Mouse (Mus musculus) lung, embryonic 14.5 days (tissue): ENCODE results near the gene Dut. TPM values are rescaled to one million over a fixed set of nuclear protein-coding genes. Genes with fewer than 3 reads are reported as not detected.
A peak's percentile ranks its signal among the peaks of the same experiment; 100 is the strongest.

Experiments used
- ATAC-seq: fragments of 200-750 bp; cut with Nextera tagmentation; 2 replicates; pipeline ENCODE4 v1.8.0; 2017; ENCODE audit warnings: mild to moderate bottlenecking, moderate TSS enrichment, moderate library complexity; ENCODE audit not compliant: insufficient read depth
- DNase-seq: peaks from one replicate; pipeline ENCODE4 v3.0.0-alpha.2; 2015
- H3K27ac ChIP-seq: fragments of 300-500 bp; sonication (generic); 2 replicates; pipeline ENCODE4 v1.5.1; 2014; ENCODE audit warnings: low read depth, mild to moderate bottlenecking, moderate library complexity
- H3K27me3 ChIP-seq: fragments of 300-500 bp; sonication (generic); 2 replicates; pipeline ENCODE4 v1.6.1; 2014; ENCODE audit warnings: low read length, control low read depth; ENCODE audit not compliant: insufficient read depth
- H3K36me3 ChIP-seq: fragments of 300-500 bp; sonication (generic); 2 replicates; pipeline ENCODE4 v1.6.1; 2014; ENCODE audit warnings: control low read depth; ENCODE audit not compliant: insufficient read depth
- H3K4me1 ChIP-seq: fragments of 300-500 bp; sonication (generic); 2 replicates; pipeline ENCODE4 v1.6.1; 2014; ENCODE audit warnings: antibody characterized with exemption, control low read depth; ENCODE audit not compliant: insufficient read depth
- H3K4me2 ChIP-seq: fragments of 300-500 bp; sonication (generic); 2 replicates; pipeline ENCODE4 v1.6.1; 2014; ENCODE audit warnings: mild to moderate bottlenecking
- H3K4me3 ChIP-seq: fragments of 300-500 bp; sonication (generic); 2 replicates; pipeline ENCODE4 v1.5.1; 2014; ENCODE audit warnings: low read depth, low read length
- H3K9ac ChIP-seq: fragments of 300-500 bp; sonication (generic); 2 replicates; pipeline ENCODE4 v1.6.1; 2014
- H3K9me3 ChIP-seq: fragments of 300-500 bp; sonication (generic); 2 replicates; pipeline ENCODE4 v1.6.1; 2016; ENCODE audit warnings: low read depth, low read length, control low read depth
- CTCF ChIP-seq: IDR thresholded peaks from 2 replicates; pipeline ENCODE4 v1.5.1; 2016; ENCODE audit warnings: antibody characterized with exemption, low read depth
- WGBS: fragments of 180-500 bp; shearing (Covaris S2); extraction: QIAGEN DNeasy Blood & Tissue Kit; methylation state at CpG from one replicate; pipeline ENCODE4 v1.1.7; 2014; 5-methylcytosine and 5-hydroxymethylcytosine counted together
- polyA plus RNA-seq: library from polyadenylated mRNA; unstranded; fragments of >200 nt; fragmentation: Nextera tagmentation; extraction: Ambion mirVana; gene quantifications from 2 replicates; pipeline ENCODE4 v1.2.1, GENCODE M21; 2014

The Dut gene
- polyA plus RNA-seq, 1 experiment from 2014 or later, result 198 TPM

DNA sequence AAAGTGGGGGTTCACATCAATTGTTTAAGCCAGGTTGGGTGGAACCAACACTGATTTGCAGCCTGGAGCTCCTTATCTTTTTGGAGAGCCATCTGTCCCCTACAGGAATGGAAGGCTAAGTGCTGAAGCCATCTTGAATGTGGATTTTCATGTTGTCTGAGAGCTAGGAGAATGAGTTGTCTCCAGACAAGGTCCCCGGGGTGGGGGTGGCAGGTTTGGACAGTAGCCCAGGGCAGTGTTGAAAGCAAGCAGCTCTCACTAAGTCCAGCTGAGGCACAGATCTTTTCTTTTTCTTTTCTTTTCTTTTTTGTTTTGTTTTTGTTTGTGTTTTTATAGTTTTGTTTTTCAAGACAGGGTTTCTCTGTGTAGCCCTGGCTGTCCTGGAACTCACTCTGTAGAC is 44.1 kb downstream of the Dut start:
- Histone ChIP-seq H3K4me1 (no peaks in the 10 kb centered on the region), H3K27me3 (no peaks in the 10 kb centered on the region), H3K27ac (no peak overlapping the region), H3K4me3 (no peak overlapping the region), H3K36me3 (no peaks in the 10 kb centered on the region), H3K9ac (no peak overlapping the region), H3K9me3 (no peaks in the 10 kb centered on the region), H3K4me2 (no peak overlapping the region)
- DNase-seq, result no peak
- TF ChIP-seq CTCF, result no peak
- no peak for ATAC-seq
- 63% methylated on average over 1 of the region's 1 CpGs for WGBS

GRCm38 (mm10) chr2:125292616-125293015 is 45.6 kb downstream of the Dut start:
- TF ChIP-seq CTCF, result no peak
- WGBS, result 38% methylated on average over 7 of the region's 7 CpGs
- no peak overlapping the region for H3K4me2 ChIP-seq
- no peaks in the 10 kb centered on the region for H3K4me1 ChIP-seq
- DNase-seq (no peak), ATAC-seq (no peak)
- H3K27ac ChIP-seq, result no peak overlapping the region
- H3K27me3 ChIP-seq, result no peaks in the 10 kb centered on the region
- no peaks in the 10 kb centered on the region for H3K36me3 ChIP-seq
- no peaks in the 10 kb centered on the region for H3K9me3 ChIP-seq
- H3K4me3 ChIP-seq, result no peak overlapping the region
- no peak overlapping the region for H3K9ac ChIP-seq

- H3K4me1 ChIP-seq, result no peaks in the 10 kb centered on the region
- TF ChIP-seq CTCF, result no peak
- H3K27me3 ChIP-seq, result no peaks in the 10 kb centered on the region
- H3K27ac ChIP-seq, result no peak overlapping the region
- no peak overlapping the region for H3K4me3 ChIP-seq
- ATAC-seq (no peak), DNase-seq (no peak)
- 74% methylated on average over 5 of the region's 5 CpGs for WGBS
- H3K36me3 ChIP-seq, result no peaks in the 10 kb centered on the region
- H3K4me2 ChIP-seq, result no peak overlapping the region
- H3K9me3 ChIP-seq, result no peaks in the 10 kb centered on the region
- no peak overlapping the region for H3K9ac ChIP-seq
These were observed 47.0 kb downstream of the Dut start for GRCm38 (mm10) chr2:125293969-125294491.

GRCm38 (mm10) chr2:125295526-125295925 is 48.5 kb downstream of the Dut start:
- H3K4me1 ChIP-seq, result no peaks in the 10 kb centered on the region
- TF ChIP-seq CTCF, result no peak
- H3K27me3 ChIP-seq, result no peaks in the 10 kb centered on the region
- H3K4me3 ChIP-seq, result no peak overlapping the region
- DNase-seq (peak; percentile 58), ATAC-seq (no peak)
- no peak overlapping the region for H3K9ac ChIP-seq
- no peak overlapping the region for H3K4me2 ChIP-seq
- peaks cover 3% of the 10 kb centered on the region; the same call in 1 of the 2 replicates for H3K36me3 ChIP-seq
- no peak overlapping the region for H3K27ac ChIP-seq
- no peaks in the 10 kb centered on the region for H3K9me3 ChIP-seq
- WGBS, result 60% methylated on average over 3 of the region's 3 CpGs

DNA sequence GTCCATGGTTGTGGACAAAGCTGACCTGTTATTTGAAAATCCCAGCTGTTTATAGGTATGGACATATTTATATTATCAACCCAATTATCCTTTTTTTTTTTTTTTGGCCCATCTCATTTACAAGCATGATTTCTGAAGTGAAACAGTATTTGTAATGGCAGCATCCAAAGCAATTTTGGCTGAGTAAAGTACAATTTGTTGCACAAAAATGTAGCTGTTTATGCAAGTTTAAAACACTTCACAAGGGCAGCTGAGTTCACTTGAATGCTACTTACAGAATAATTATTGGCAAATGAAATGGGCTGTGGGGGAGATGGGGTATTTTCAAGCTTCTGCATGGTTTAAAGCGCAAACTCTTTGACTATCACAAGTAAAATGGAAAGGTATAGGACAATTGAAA is 51.9 kb downstream of the Dut start:
- no peak for TF ChIP-seq CTCF
- Histone ChIP-seq H3K9ac (no peak overlapping the region), H3K4me1 (no peaks in the 10 kb centered on the region), H3K27me3 (no peaks in the 10 kb centered on the region), H3K36me3 (peaks cover 27% of the 10 kb centered on the region; the same call in 1 of the 2 replicates), H3K9me3 (no peaks in the 10 kb centered on the region), H3K27ac (no peak overlapping the region), H3K4me3 (no peak overlapping the region), H3K4me2 (no peak overlapping the region)
- WGBS, result 88% methylated on average over 1 of the region's 1 CpGs
- ATAC-seq, result no peak
- DNase-seq, result peak; percentile 55

DNA sequence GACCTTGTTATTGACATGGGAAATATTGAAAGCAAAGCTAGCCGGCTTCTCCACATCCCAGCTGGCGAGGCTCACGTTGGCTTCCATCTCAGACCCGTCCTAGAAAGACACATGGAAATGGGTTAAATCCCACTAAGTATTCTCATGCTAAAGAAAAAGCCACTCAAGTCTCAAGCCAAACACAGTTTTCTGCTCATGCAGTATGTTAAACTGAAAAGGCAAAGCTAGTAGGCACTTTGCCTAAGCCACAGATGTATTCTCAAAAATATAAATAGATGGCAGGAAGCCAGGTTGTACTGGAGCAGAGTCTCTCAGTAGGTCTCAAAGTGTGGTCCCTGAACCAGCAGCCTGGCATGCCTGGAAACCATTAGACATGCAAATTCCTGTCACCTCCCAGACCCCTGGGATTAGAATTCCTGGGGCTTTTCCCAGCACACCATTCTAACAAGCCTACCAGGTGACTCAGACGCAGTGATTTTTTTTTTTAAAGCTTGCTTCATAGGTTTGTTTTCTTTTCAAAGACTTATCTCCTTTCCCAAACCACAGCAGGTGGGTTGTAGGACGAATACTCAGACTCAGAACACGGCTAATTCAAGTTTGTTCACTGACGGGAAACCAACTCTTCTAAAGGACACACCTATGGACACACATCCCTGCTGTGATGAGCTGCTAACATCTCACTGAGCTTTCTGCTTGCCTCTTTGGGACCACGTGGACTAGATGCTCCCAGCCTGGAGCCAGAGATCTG is 55.1 kb downstream of the Dut start:
- no peak for DNase-seq
- no peak overlapping the region for H3K27ac ChIP-seq
- H3K4me3 ChIP-seq, result no peak overlapping the region
- no peak for TF ChIP-seq CTCF
- WGBS, result 62% methylated on average over 9 of the region's 9 CpGs
- no peaks in the 10 kb centered on the region for H3K4me1 ChIP-seq
- ATAC-seq, result no peak
- H3K27me3 ChIP-seq, result no peaks in the 10 kb centered on the region
- no peak overlapping the region for H3K4me2 ChIP-seq
- peaks cover 40% of the 10 kb centered on the region; the same call in 1 of the 2 replicates for H3K36me3 ChIP-seq
- no peak overlapping the region for H3K9ac ChIP-seq
- H3K9me3 ChIP-seq, result no peaks in the 10 kb centered on the region

DNA sequence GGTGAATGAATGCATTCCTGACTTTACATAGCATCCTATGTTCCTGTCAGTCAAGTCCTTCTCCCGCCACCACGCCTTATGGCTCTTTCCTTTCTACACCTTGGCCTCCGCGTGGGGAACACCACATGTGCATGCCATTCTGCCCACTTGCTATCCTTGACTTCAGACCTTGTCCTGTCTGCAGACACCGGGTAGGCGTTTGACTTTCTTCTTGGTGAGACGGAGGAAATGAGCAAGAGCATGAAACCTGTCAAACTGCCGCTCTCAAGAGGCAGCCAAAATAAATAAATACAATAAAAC is 55.6 kb downstream of the Dut start:
- Histone ChIP-seq H3K9me3 (no peaks in the 10 kb centered on the region), H3K36me3 (peaks cover 45% of the 10 kb centered on the region; the same call in 1 of the 2 replicates), H3K4me1 (no peaks in the 10 kb centered on the region), H3K4me2 (no peak overlapping the region), H3K4me3 (no peak overlapping the region), H3K27ac (no peak overlapping the region), H3K9ac (no peak overlapping the region), H3K27me3 (no peaks in the 10 kb centered on the region)
- WGBS, result 65% methylated on average over 8 of the region's 8 CpGs
- DNase-seq, result no peak
- no peak for TF ChIP-seq CTCF
- ATAC-seq, result no peak
